Mouse (Mus musculus): ENCODE measurements around the gene Dapp1.
"Not testable (repeated sequence)": the region's sequence is repeated elsewhere in the genome, so short reads cannot be mapped to it uniquely, and the experiment has no call there.

The Dapp1 gene

DNA sequence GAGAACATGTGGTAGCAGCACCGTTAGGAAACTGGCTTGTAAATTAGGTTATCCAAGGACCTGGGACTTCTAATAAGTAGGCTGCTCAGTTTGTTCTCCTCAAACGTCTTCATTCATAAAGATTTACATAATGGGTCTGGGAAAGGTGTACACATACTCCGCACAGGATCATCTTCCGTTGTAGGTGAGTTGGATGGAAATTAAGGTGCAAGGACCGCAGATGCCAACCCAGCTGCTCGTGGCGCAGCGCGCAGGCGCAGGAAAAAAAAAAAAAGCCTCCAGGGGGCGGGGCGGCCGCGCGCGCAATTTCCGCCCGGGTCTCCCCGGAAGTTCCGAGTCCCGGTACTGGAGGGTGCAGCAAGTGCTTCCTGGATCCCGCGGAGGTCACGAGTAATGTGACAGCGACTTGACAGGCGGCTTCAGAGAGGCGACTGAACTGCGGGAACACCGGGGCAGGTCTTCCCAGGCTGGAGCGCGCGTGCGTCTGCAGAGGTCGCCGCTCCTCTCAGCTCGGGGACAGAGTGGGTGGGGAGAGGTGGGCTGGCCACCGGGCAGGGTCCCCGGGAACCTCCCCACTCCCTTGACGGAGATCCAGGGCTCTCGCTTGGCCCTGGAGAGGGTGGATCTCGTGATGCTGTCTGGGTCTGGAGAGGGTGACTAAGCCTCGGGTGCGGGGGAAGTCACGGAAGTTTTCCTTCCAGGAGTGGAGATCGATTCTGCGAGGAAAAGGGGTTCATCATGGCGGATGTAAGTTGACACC lies 63.0 kb downstream of the Dapp1 start, which contains the start of gene Lamtor3:
Gene Lamtor3 (plus strand): TSS at position 335 of the 760 bp plus-strand sequence.
- peak; percentile 93 to 94 for DNase-seq

DNA sequence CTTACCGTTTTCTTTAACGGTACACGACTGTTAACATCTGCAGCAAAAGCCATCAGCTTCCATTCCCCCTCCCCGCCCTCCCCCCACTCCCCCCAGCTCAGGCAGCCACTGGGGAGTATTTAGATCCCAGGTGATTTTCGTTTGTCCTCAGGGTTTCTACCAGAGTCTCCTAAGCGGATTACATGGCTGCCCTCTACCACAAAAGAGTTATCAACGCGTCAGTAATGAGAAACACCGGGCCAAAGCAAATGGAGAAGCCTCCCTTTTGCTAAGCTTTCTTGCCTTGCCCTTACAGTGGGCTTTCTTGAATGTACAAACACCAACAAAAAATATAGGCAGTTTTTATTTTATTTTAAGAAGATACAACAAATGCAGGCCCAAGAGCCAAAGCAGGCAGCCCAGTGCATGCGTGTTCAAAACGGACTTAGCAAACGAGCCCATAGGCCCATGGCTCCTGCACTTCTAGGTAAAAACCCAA lies 63.6 kb downstream of the Dapp1 start:
- DNase-seq, result no peak

- not testable (repeated sequence) for DNase-seq
Measured at GRCm38 (mm10) chr3:137914567-137914966, 66.8 kb downstream of the Dapp1 start.

DNA sequence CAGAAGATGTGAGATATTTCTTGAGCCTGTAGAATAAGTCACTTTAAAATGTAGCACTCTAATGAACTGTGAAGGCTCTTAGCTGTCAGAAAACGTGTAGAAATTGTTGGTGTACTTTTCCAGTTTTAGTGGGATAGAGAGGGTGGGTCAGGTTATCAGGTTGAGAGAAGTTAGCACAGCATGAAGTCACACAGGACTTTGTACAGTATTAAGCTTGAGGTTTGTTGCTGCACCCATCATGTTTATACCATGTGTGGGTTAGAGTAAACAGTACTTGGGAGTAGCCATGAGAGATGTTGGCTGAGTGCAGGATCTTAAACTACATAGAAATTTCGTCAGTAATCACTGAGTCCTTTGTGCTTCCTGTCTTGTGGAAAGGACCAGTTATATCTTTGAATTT lies 68.3 kb downstream of the Dapp1 start:
- no peak for DNase-seq

DNA sequence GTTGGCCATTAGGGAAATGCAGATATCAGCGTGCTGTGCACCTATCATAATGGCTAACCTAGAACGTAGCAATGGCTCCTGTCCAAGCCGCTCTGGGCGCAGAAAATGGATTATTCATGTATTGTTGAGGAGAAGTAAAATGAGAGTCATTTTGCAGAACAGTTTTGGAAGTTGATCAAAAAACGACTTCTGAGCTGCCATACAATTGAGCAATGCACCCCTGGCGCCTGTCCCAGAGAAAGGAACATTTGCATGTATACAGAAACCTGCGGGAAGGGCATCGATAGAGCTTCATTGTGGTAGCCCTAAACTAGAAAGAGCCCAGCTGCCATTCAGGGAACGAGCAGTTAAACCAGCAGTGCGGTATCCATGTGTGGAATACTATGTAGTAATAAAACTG lies 81.2 kb downstream of the Dapp1 start:
- DNase-seq, result no peak

GRCm38 (mm10) chr3:137897685-137898084 lies 83.7 kb downstream of the Dapp1 start:
- DNase-seq, result no peak

DNA sequence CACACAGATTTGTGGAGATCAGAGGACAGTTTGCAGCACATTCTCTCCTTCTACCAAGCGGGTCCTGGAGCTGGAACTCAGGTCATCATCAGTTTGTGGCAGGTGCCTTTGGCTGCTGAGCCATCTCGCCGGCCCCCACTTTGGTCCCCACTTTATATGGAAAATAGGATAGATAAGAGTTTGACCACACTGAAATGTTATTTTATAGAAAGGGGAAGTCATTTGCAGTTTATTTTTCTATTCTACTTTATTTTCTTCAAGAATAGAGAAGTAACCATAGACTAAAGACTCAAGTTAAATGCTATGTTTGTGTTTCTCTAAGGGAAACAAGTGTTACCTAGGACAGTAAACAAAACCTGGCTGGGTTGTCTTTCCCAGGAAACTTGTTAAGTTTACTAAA lies 84.5 kb downstream of the Dapp1 start:
- no peak for DNase-seq

- DNase-seq, result no peak
Measured at GRCm38 (mm10) chr3:137896386-137896785, 85.0 kb downstream of the Dapp1 start.

GRCm38 (mm10) chr3:137895196-137895595 lies 86.1 kb downstream of the Dapp1 start:
- DNase-seq, result peak in 1 of 2 experiments; percentile 17

GRCm38 (mm10) chr3:137893789-137894188 lies 87.6 kb downstream of the Dapp1 start:
- DNase-seq, result no peak

GRCm38 (mm10) chr3:137892118-137892517 lies 89.2 kb downstream of the Dapp1 start:
- DNase-seq, result no peak

DNA sequence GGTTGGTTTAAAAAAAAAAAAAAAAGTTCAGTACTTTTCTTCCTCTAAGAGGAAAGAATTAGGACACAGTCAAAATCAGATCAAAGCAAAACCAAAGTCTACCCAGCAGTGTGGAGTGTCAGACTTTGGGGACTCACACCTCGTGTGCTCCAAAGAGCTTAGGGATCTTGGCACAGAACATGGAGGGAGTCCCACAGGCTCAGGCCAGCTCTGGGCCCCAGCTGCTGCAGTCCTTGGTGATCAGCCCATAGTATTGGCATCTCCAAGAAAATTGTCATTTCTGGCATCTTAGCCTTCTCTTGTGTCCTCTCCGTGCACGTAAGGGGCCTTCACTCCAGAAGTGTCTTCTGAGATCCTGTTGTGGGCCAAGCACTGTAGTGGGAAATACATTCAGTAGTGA lies 90.3 kb downstream of the Dapp1 start:
- DNase-seq, result no peak

DNA sequence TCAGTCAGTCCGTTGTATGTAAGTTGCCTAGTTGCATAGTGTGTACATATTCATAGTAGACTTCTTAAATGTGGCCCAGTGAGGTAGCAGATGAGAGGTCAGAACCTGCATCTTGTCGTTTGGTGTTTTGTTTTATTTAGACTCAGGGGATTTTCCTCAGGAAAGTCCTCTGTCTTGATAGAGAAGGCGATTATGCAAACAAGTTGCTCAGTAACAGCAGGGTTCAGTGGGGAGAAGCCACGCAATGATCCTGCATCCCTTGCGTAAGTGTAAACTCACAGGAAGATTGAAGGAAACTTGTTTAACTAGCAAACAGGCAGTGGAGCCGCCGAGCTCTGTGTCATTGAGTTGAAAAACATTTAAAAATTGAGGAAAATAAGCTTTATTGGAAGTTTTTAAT lies 93.4 kb downstream of the Dapp1 start:
- DNase-seq, result no peak

- DNase-seq, result no peak
Measured at GRCm38 (mm10) chr3:137881093-137881492, 100.3 kb downstream of the Dapp1 start.
